Mouse (Mus musculus) cortical plate, adult 2 months (tissue): ENCODE data around the gene Tigd3.

Experiments used
- CTCF ChIP-seq: fragments of 200-500 bp; IDR thresholded peaks from 2 replicates; pipeline ENCODE4 v1.5.1; 2011; ENCODE audit warnings: mild to moderate bottlenecking, control low read depth, low read length; ENCODE audit not compliant: insufficient read depth; ENCODE audit errors: extremely low read depth
- POLR2A ChIP-seq: fragments of 200-500 bp; IDR thresholded peaks from 2 replicates; pipeline ENCODE4 v1.6.1; 2011; ENCODE audit warnings: mild to moderate bottlenecking, low read length, control low read depth; ENCODE audit not compliant: insufficient read depth; ENCODE audit errors: extremely low read depth

GRCm38 (mm10) chr19:5850860-5851259 is 43.1 kb downstream of the Tigd3 start:
- no peak for TF ChIP-seq CTCF
- no peak for TF ChIP-seq POLR2A
